Mouse (Mus musculus) stomach, postnatal 0 days (tissue): Measurements from ENCODE around the gene Tns3. TPM values are rescaled to one million over a fixed set of nuclear protein-coding genes. Genes with fewer than 3 reads are reported as not detected.

Experiments used
- ATAC-seq: fragments of 200-750 bp; cut with Nextera tagmentation; 2 replicates; pipeline ENCODE4 v1.8.0; 2017; ENCODE audit not compliant: low FRiP score, low TSS enrichment
- DNase-seq: peaks from one replicate; pipeline ENCODE4 v3.0.0-alpha.2; 2016; ENCODE audit warnings: low spot score
- H3K27ac ChIP-seq: fragments of 300-500 bp; sonication (generic); replicated peaks from 2 replicates; pipeline ENCODE4 v1.5.1; 2014; ENCODE audit warnings: mild to moderate bottlenecking, control low read depth
- H3K27me3 ChIP-seq: fragments of 300-500 bp; sonication (generic); 2 replicates; pipeline ENCODE4 v1.6.1; 2014; ENCODE audit warnings: low read length; ENCODE audit not compliant: control insufficient read depth, insufficient read depth
- H3K36me3 ChIP-seq: fragments of 300-500 bp; sonication (generic); 2 replicates; pipeline ENCODE4 v1.6.1; 2014; ENCODE audit warnings: low read length, mixed read lengths; ENCODE audit not compliant: control insufficient read depth, insufficient read depth
- H3K4me1 ChIP-seq: fragments of 300-500 bp; sonication (generic); replicated peaks from 2 replicates; pipeline ENCODE4 v1.6.1; 2014; ENCODE audit warnings: antibody characterized with exemption; ENCODE audit not compliant: control insufficient read depth, insufficient read depth
- H3K4me2 ChIP-seq: fragments of 300-500 bp; sonication (generic); replicated peaks from 2 replicates; pipeline ENCODE4 v1.6.1; 2014; ENCODE audit warnings: low read depth, mild to moderate bottlenecking, control low read depth, moderate library complexity
- H3K4me3 ChIP-seq: fragments of 300-500 bp; sonication (generic); 2 replicates; pipeline ENCODE4 v1.5.1; 2014; ENCODE audit warnings: low read depth, low read length, control low read depth
- H3K9ac ChIP-seq: fragments of 300-500 bp; sonication (generic); 2 replicates; pipeline ENCODE4 v1.6.1; 2014; ENCODE audit warnings: mild to moderate bottlenecking, low read length, control low read depth, mixed read lengths
- H3K9me3 ChIP-seq: fragments of 300-500 bp; sonication (generic); 2 replicates; pipeline ENCODE4 v1.6.1; 2016; ENCODE audit warnings: low read length; ENCODE audit not compliant: control insufficient read depth
- CTCF ChIP-seq: IDR thresholded peaks from 2 replicates; pipeline ENCODE4 v1.5.1; 2016; ENCODE audit warnings: antibody characterized with exemption, low read depth, mild to moderate bottlenecking, moderate library complexity
- EP300 ChIP-seq: optimal IDR thresholded peaks from 2 replicates; pipeline ENCODE3; 2016; ENCODE audit warnings: antibody characterized with exemption
- WGBS: fragments of 180-500 bp; shearing (Covaris S2); extraction: QIAGEN DNeasy Blood & Tissue Kit; methylation state at CpG from one replicate; pipeline ENCODE4 v1.1.7; 2014; 5-methylcytosine and 5-hydroxymethylcytosine counted together
- polyA plus RNA-seq: library from polyadenylated mRNA; unstranded; fragments of >200 nt; fragmentation: Nextera tagmentation; extraction: Ambion mirVana; gene quantifications from 2 replicates; pipeline ENCODE4 v1.2.1, GENCODE M21; 2015

Gene Tns3
- polyA plus RNA-seq, 1 experiment from 2014 or later = 10.4 TPM

- no peak overlapping the region for H3K9ac ChIP-seq
- H3K4me1 ChIP-seq = no peaks in the 10 kb centered on the region
- no peaks in the 10 kb centered on the region for H3K27me3 ChIP-seq
- ATAC-seq = peak; percentile 53
- H3K9me3 ChIP-seq = no peaks in the 10 kb centered on the region
- no peak for DNase-seq
- no peak overlapping the region for H3K4me2 ChIP-seq
- no peaks in the 10 kb centered on the region for H3K36me3 ChIP-seq
- no peak overlapping the region for H3K4me3 ChIP-seq
- WGBS = 53% methylated on average over 9 of the region's 9 CpGs
- no peak overlapping the region for H3K27ac ChIP-seq
- TF ChIP-seq EP300 = no peak
- TF ChIP-seq CTCF = no peak
These were observed 107.3 kb downstream of the Tns3 start for GRCm38 (mm10) chr11:8557006-8557405.

GRCm38 (mm10) chr11:8551710-8552109, 112.6 kb downstream of the Tns3 start:
- DNase-seq = no peak
- ATAC-seq = no peak
- H3K9me3 ChIP-seq = no peaks in the 10 kb centered on the region
- no peak overlapping the region for H3K4me3 ChIP-seq
- 86% methylated on average over 5 of the region's 5 CpGs for WGBS
- no peak overlapping the region for H3K4me2 ChIP-seq
- H3K9ac ChIP-seq = no peak overlapping the region
- H3K27me3 ChIP-seq = no peaks in the 10 kb centered on the region
- no peaks in the 10 kb centered on the region for H3K4me1 ChIP-seq
- peaks cover 5% of the 10 kb centered on the region; the same call in 1 of the 2 replicates for H3K36me3 ChIP-seq
- no peak overlapping the region for H3K27ac ChIP-seq
- TF ChIP-seq EP300 (no peak), CTCF (no peak)

- 61% methylated on average over 5 of the region's 5 CpGs for WGBS
- no peak for ATAC-seq
- Histone ChIP-seq H3K4me2 (no peak overlapping the region), H3K4me1 (no peaks in the 10 kb centered on the region), H3K36me3 (peaks cover 9% of the 10 kb centered on the region; the same call in 1 of the 2 replicates), H3K27ac (no peak overlapping the region), H3K27me3 (no peaks in the 10 kb centered on the region), H3K9ac (no peak overlapping the region), H3K9me3 (no peaks in the 10 kb centered on the region), H3K4me3 (no peak overlapping the region)
- no peak for TF ChIP-seq CTCF
- no peak for TF ChIP-seq EP300
- no peak for DNase-seq
These were observed 116.7 kb downstream of the Tns3 start for GRCm38 (mm10) chr11:8547661-8548060.

GRCm38 (mm10) chr11:8545798-8546197, 118.5 kb downstream of the Tns3 start:
- no peak overlapping the region for H3K4me2 ChIP-seq
- no peaks in the 10 kb centered on the region for H3K9me3 ChIP-seq
- H3K27me3 ChIP-seq = no peaks in the 10 kb centered on the region
- no peak for TF ChIP-seq EP300
- peak; percentile 76 for TF ChIP-seq CTCF
- H3K27ac ChIP-seq = no peak overlapping the region
- no peaks in the 10 kb centered on the region for H3K4me1 ChIP-seq
- ATAC-seq = no peak
- DNase-seq = peak; percentile 48
- H3K4me3 ChIP-seq = no peak overlapping the region
- H3K9ac ChIP-seq = no peak overlapping the region
- 88% methylated on average over 1 of the region's 1 CpGs for WGBS
- peaks cover 9% of the 10 kb centered on the region; the same call in 1 of the 2 replicates for H3K36me3 ChIP-seq

GRCm38 (mm10) chr11:8544355-8544754, 120.0 kb downstream of the Tns3 start:
- H3K9ac ChIP-seq = no peak overlapping the region
- no peaks in the 10 kb centered on the region for H3K27me3 ChIP-seq
- H3K27ac ChIP-seq = peak overlapping the region; percentile 36; the same call in 1 of the 2 replicates
- H3K36me3 ChIP-seq = peaks cover 9% of the 10 kb centered on the region; the same call in 1 of the 2 replicates
- peak; percentile 66; the same call in 1 of the 2 replicates for ATAC-seq
- no peak overlapping the region for H3K4me2 ChIP-seq
- H3K9me3 ChIP-seq = no peaks in the 10 kb centered on the region
- no peak overlapping the region for H3K4me3 ChIP-seq
- no peak for DNase-seq
- 31% methylated on average over 6 of the region's 6 CpGs for WGBS
- TF ChIP-seq EP300 (no peak), CTCF (no peak)
- H3K4me1 ChIP-seq = no peaks in the 10 kb centered on the region

- TF ChIP-seq EP300 (no peak), CTCF (no peak)
- no peak overlapping the region for H3K9ac ChIP-seq
- H3K36me3 ChIP-seq = 0 out of 2 replicates have a peak, but pooled peaks cover 3% of the 10 kb centered on the region
- WGBS = 67% methylated on average over 9 of the region's 9 CpGs
- no peak overlapping the region for H3K27ac ChIP-seq
- no peak overlapping the region for H3K4me3 ChIP-seq
- no peaks in the 10 kb centered on the region for H3K9me3 ChIP-seq
- H3K4me1 ChIP-seq = no peaks in the 10 kb centered on the region
- H3K4me2 ChIP-seq = no peak overlapping the region
- DNase-seq (no peak), ATAC-seq (no peak)
- no peaks in the 10 kb centered on the region for H3K27me3 ChIP-seq
These were observed 123.0 kb downstream of the Tns3 start for GRCm38 (mm10) chr11:8541222-8541815.
